Mouse (Mus musculus): Measurements from ENCODE around the gene Minpp1. TPM values are rescaled to one million over a fixed set of nuclear protein-coding genes. Genes with fewer than 3 reads are reported as not detected.

Gene Minpp1
- polyA plus RNA-seq, 1 experiment from 2014 or later: 71.8 TPM

- no peaks in the 10 kb centered on the region for H3K9me3 ChIP-seq (replicated peaks; ENCODE audit: low read length)
- H3K4me1 ChIP-seq (replicated peaks; ENCODE audit: insufficient read depth, low read length): no peaks in the 10 kb centered on the region
- 70% methylated on average over 3 of the region's 3 CpGs for WGBS
- H3K4me2 ChIP-seq (ENCODE audit: low read length): no peak overlapping the region
- DNase-seq (ENCODE audit: low spot score): no peak
- TF ChIP-seq CTCF (IDR thresholded peaks at IDR 0.05; ENCODE audit: low read depth): no peak
- H3K27ac ChIP-seq: no peak overlapping the region
- no peak overlapping the region for H3K9ac ChIP-seq (ENCODE audit: low read depth, low read length)
- H3K4me3 ChIP-seq (replicated peaks; ENCODE audit: low read depth, low read length): no peak overlapping the region
- no peaks in the 10 kb centered on the region for H3K27me3 ChIP-seq (ENCODE audit: insufficient read depth, low read length)
- no peaks in the 10 kb centered on the region for H3K36me3 ChIP-seq (ENCODE audit: insufficient read depth, low read length)
- ATAC-seq (replicated peaks; ENCODE audit: low FRiP score, low read depth): no peak
Measured at GRCm38 (mm10) chr19:32528723-32529122, 43.2 kb downstream of the Minpp1 start.

GRCm38 (mm10) chr19:32529252-32529942 lies 43.8 kb downstream of the Minpp1 start:
- Histone ChIP-seq H3K4me2 (ENCODE audit: low read length) (no peak overlapping the region), H3K4me3 (replicated peaks; ENCODE audit: low read depth, low read length) (no peak overlapping the region), H3K4me1 (replicated peaks; ENCODE audit: insufficient read depth, low read length) (no peaks in the 10 kb centered on the region), H3K36me3 (ENCODE audit: insufficient read depth, low read length) (no peaks in the 10 kb centered on the region), H3K9ac (ENCODE audit: low read depth, low read length) (no peak overlapping the region), H3K9me3 (replicated peaks; ENCODE audit: low read length) (no peaks in the 10 kb centered on the region), H3K27me3 (ENCODE audit: insufficient read depth, low read length) (no peaks in the 10 kb centered on the region), H3K27ac (no peak overlapping the region)
- no peak for ATAC-seq (replicated peaks; ENCODE audit: low FRiP score, low read depth)
- DNase-seq (ENCODE audit: low spot score): no peak
- 89% methylated on average over 11 of the region's 11 CpGs for WGBS
- no peak for TF ChIP-seq CTCF (IDR thresholded peaks at IDR 0.05; ENCODE audit: low read depth)

- TF ChIP-seq CTCF (IDR thresholded peaks at IDR 0.05; ENCODE audit: low read depth): no peak
- no peaks in the 10 kb centered on the region for H3K9me3 ChIP-seq (replicated peaks; ENCODE audit: low read length)
- H3K4me3 ChIP-seq (replicated peaks; ENCODE audit: low read depth, low read length): no peak overlapping the region
- no peaks in the 10 kb centered on the region for H3K4me1 ChIP-seq (replicated peaks; ENCODE audit: insufficient read depth, low read length)
- H3K27ac ChIP-seq: no peak overlapping the region
- ATAC-seq (replicated peaks; ENCODE audit: low FRiP score, low read depth) (no peak), DNase-seq (ENCODE audit: low spot score) (no peak)
- WGBS: 90% methylated on average over 7 of the region's 7 CpGs
- H3K4me2 ChIP-seq (ENCODE audit: low read length): no peak overlapping the region
- H3K27me3 ChIP-seq (ENCODE audit: insufficient read depth, low read length): no peaks in the 10 kb centered on the region
- no peak overlapping the region for H3K9ac ChIP-seq (ENCODE audit: low read depth, low read length)
- no peaks in the 10 kb centered on the region for H3K36me3 ChIP-seq (ENCODE audit: insufficient read depth, low read length)
Measured at GRCm38 (mm10) chr19:32530296-32530695, 44.7 kb downstream of the Minpp1 start.

GRCm38 (mm10) chr19:32532331-32532730 lies 46.8 kb downstream of the Minpp1 start:
- Histone ChIP-seq H3K9me3 (replicated peaks; ENCODE audit: low read length) (no peaks in the 10 kb centered on the region), H3K9ac (ENCODE audit: low read depth, low read length) (no peak overlapping the region), H3K27me3 (ENCODE audit: insufficient read depth, low read length) (no peaks in the 10 kb centered on the region), H3K27ac (no peak overlapping the region), H3K4me2 (ENCODE audit: low read length) (no peak overlapping the region), H3K4me3 (replicated peaks; ENCODE audit: low read depth, low read length) (no peak overlapping the region), H3K4me1 (replicated peaks; ENCODE audit: insufficient read depth, low read length) (no peaks in the 10 kb centered on the region), H3K36me3 (ENCODE audit: insufficient read depth, low read length) (no peaks in the 10 kb centered on the region)
- no peak for TF ChIP-seq CTCF (IDR thresholded peaks at IDR 0.05; ENCODE audit: low read depth)
- DNase-seq (ENCODE audit: low spot score) (peak; percentile 28), ATAC-seq (replicated peaks; ENCODE audit: low FRiP score, low read depth) (no peak)
- WGBS: 59% methylated on average over 3 of the region's 3 CpGs

GRCm38 (mm10) chr19:32532737-32533505 lies 47.4 kb downstream of the Minpp1 start:
- H3K9ac ChIP-seq (ENCODE audit: low read depth, low read length): no peak overlapping the region
- no peaks in the 10 kb centered on the region for H3K27me3 ChIP-seq (ENCODE audit: insufficient read depth, low read length)
- WGBS: 77% methylated on average over 7 of the region's 7 CpGs
- no peak overlapping the region for H3K27ac ChIP-seq
- no peak overlapping the region for H3K4me3 ChIP-seq (replicated peaks; ENCODE audit: low read depth, low read length)
- DNase-seq (ENCODE audit: low spot score) (no peak), ATAC-seq (replicated peaks; ENCODE audit: low FRiP score, low read depth) (no peak)
- no peaks in the 10 kb centered on the region for H3K36me3 ChIP-seq (ENCODE audit: insufficient read depth, low read length)
- no peaks in the 10 kb centered on the region for H3K9me3 ChIP-seq (replicated peaks; ENCODE audit: low read length)
- no peaks in the 10 kb centered on the region for H3K4me1 ChIP-seq (replicated peaks; ENCODE audit: insufficient read depth, low read length)
- H3K4me2 ChIP-seq (ENCODE audit: low read length): no peak overlapping the region
- TF ChIP-seq CTCF (IDR thresholded peaks at IDR 0.05; ENCODE audit: low read depth): no peak

- Histone ChIP-seq H3K4me1 (replicated peaks; ENCODE audit: insufficient read depth, low read length) (no peaks in the 10 kb centered on the region), H3K4me3 (replicated peaks; ENCODE audit: low read depth, low read length) (no peak overlapping the region), H3K27ac (no peak overlapping the region), H3K9ac (ENCODE audit: low read depth, low read length) (no peak overlapping the region), H3K27me3 (ENCODE audit: insufficient read depth, low read length) (no peaks in the 10 kb centered on the region), H3K4me2 (ENCODE audit: low read length) (no peak overlapping the region), H3K9me3 (replicated peaks; ENCODE audit: low read length) (no peaks in the 10 kb centered on the region), H3K36me3 (ENCODE audit: insufficient read depth, low read length) (no peaks in the 10 kb centered on the region)
- DNase-seq (ENCODE audit: low spot score) (no peak), ATAC-seq (replicated peaks; ENCODE audit: low FRiP score, low read depth) (no peak)
- no peak for TF ChIP-seq CTCF (IDR thresholded peaks at IDR 0.05; ENCODE audit: low read depth)
Measured at GRCm38 (mm10) chr19:32534887-32535286, 49.3 kb downstream of the Minpp1 start.

Data from kidney, postnatal 0 days (tissue).